Mouse (Mus musculus) midbrain, postnatal 0 days (tissue): ENCODE results near the gene Cmtm3. TPM values are rescaled to one million over a fixed set of nuclear protein-coding genes. Genes with fewer than 3 reads are reported as not detected.

Source experiments
- ATAC-seq: fragments of 200-750 bp; cut with Nextera tagmentation; 2 replicates; pipeline ENCODE4 v1.8.0; 2017; ENCODE audit warnings: moderate number of reproducible peaks, mild to moderate bottlenecking, moderate TSS enrichment, moderate library complexity; ENCODE audit not compliant: low FRiP score
- DNase-seq: peaks from one replicate; pipeline ENCODE4 v3.0.0-alpha.2; 2015; ENCODE audit warnings: low spot score
- H3K27ac ChIP-seq: fragments of 300-500 bp; sonication (generic); 2 replicates; pipeline ENCODE4 v1.5.1; 2014; ENCODE audit warnings: low read depth, mild to moderate bottlenecking, low read length, mixed read lengths
- H3K27me3 ChIP-seq: fragments of 300-500 bp; sonication (generic); 2 replicates; pipeline ENCODE4 v1.6.1; 2014; ENCODE audit warnings: low read length, control low read depth, mixed read lengths; ENCODE audit not compliant: insufficient read depth
- H3K36me3 ChIP-seq: fragments of 300-500 bp; sonication (generic); 2 replicates; pipeline ENCODE4 v1.6.1; 2014; ENCODE audit warnings: low read length, control low read depth, mixed read lengths; ENCODE audit not compliant: insufficient read depth
- H3K4me1 ChIP-seq: fragments of 300-500 bp; sonication (generic); 2 replicates; pipeline ENCODE4 v1.6.1; 2014; ENCODE audit warnings: mild to moderate bottlenecking, control low read depth, antibody characterized with exemption, low read length, mixed read lengths; ENCODE audit not compliant: insufficient read depth
- H3K4me2 ChIP-seq: fragments of 300-500 bp; sonication (generic); 2 replicates; pipeline ENCODE4 v1.6.1; 2014; ENCODE audit warnings: low read depth, mild to moderate bottlenecking, low read length, mixed read lengths; ENCODE audit not compliant: poor library complexity, severe bottlenecking
- H3K4me3 ChIP-seq: fragments of 300-500 bp; sonication (generic); 2 replicates; pipeline ENCODE4 v1.5.1; 2014; ENCODE audit warnings: low read depth, mild to moderate bottlenecking, low read length, moderate library complexity
- H3K9ac ChIP-seq: fragments of 300-500 bp; sonication (generic); replicated peaks from 2 replicates; pipeline ENCODE4 v1.6.1; 2014; ENCODE audit warnings: mild to moderate bottlenecking, low read length, moderate library complexity, mixed read lengths; ENCODE audit not compliant: poor library complexity, severe bottlenecking
- H3K9me3 ChIP-seq: fragments of 300-500 bp; sonication (generic); 2 replicates; pipeline ENCODE4 v1.6.1; 2016; ENCODE audit warnings: low read length, control low read depth
- CTCF ChIP-seq: IDR thresholded peaks from 2 replicates; pipeline ENCODE4 v1.5.1; 2016; ENCODE audit warnings: antibody characterized with exemption, mild to moderate bottlenecking
- WGBS: fragments of 180-500 bp; shearing (Covaris S2); extraction: QIAGEN DNeasy Blood & Tissue Kit; methylation state at CpG from one replicate; pipeline ENCODE4 v1.1.7; 2014; 5-methylcytosine and 5-hydroxymethylcytosine counted together
- polyA plus RNA-seq: library from polyadenylated mRNA; unstranded; fragments of >200 nt; fragmentation: Nextera tagmentation; extraction: Ambion mirVana; gene quantifications from 2 replicates; pipeline ENCODE4 v1.2.1, GENCODE M21; 2015
- total RNA-seq: library from RNA; depleted of rRNA; stranded (reverse); fragments of >200 nt; gene quantifications from 2 replicates; pipeline ENCODE4 v1.2.3, GENCODE M21; 2014; rRNA removed

Cmtm3 gene
- total and polyA plus RNA-seq, 2 experiments from 2014 or later = 26.0 to 32.1 TPM

GRCm38 (mm10) chr8:104393139-104393538 lies 53.9 kb downstream of the Cmtm3 start:
- WGBS = 95% methylated on average over 6 of the region's 7 CpGs
- H3K9ac ChIP-seq = no peak overlapping the region
- H3K4me1 ChIP-seq = peaks cover 3% of the 10 kb centered on the region; the same call in 1 of the 2 replicates
- no peaks in the 10 kb centered on the region for H3K27me3 ChIP-seq
- H3K27ac ChIP-seq = no peak overlapping the region
- H3K4me3 ChIP-seq = peak overlapping the region; percentile 92; the same call in 1 of the 2 replicates
- H3K36me3 ChIP-seq = no peaks in the 10 kb centered on the region
- ATAC-seq (no peak), DNase-seq (no peak)
- H3K9me3 ChIP-seq = no peaks in the 10 kb centered on the region
- no peak overlapping the region for H3K4me2 ChIP-seq
- no peak for TF ChIP-seq CTCF

GRCm38 (mm10) chr8:104393767-104394166 lies 54.6 kb downstream of the Cmtm3 start:
- 0 out of 2 replicates have a peak overlapping the region, but pooled peaks have one; percentile 96 for H3K9ac ChIP-seq
- H3K4me3 ChIP-seq = peak overlapping the region; percentile 92; the same call in 1 of the 2 replicates
- WGBS = 75% methylated on average over 6 of the region's 6 CpGs

GRCm38 (mm10) chr8:104394801-104395702 lies 55.8 kb downstream of the Cmtm3 start:
- WGBS = under 1% methylated on average over 57 of the region's 82 CpGs
- DNase-seq = peak; percentile 60
- peak overlapping the region; percentile 78 for H3K27ac ChIP-seq

More at GRCm38 (mm10) chr8:104393767-104394166, 54.6 kb downstream of the Cmtm3 start:
- no peaks in the 10 kb centered on the region for H3K36me3 ChIP-seq
- ATAC-seq (no peak), DNase-seq (no peak)
- no peak overlapping the region for H3K27ac ChIP-seq
- no peaks in the 10 kb centered on the region for H3K9me3 ChIP-seq
- peaks cover 3% of the 10 kb centered on the region; the same call in 1 of the 2 replicates for H3K4me1 ChIP-seq
- H3K4me2 ChIP-seq = peak overlapping the region; percentile 84
- H3K27me3 ChIP-seq = no peaks in the 10 kb centered on the region
- no peak for TF ChIP-seq CTCF

GRCm38 (mm10) chr8:104395703-104396357 lies 56.6 kb downstream of the Cmtm3 start, which contains the start of gene Cmtm4:
Cmtm4 (minus strand) TSS chr8:104395807.
- Histone ChIP-seq H3K9me3 (no peaks in the 10 kb centered on the region), H3K36me3 (no peaks in the 10 kb centered on the region), H3K27ac (peak within 1 kb of the TSS; percentile 78), H3K27me3 (no peaks in the 10 kb centered on the region), H3K4me2 (peak within 1 kb of the TSS; percentile 84), H3K4me3 (peak within 1 kb of the TSS; percentile 92), H3K9ac (peak within 1 kb of the TSS; percentile 96), H3K4me1 (peaks cover 3% of the 10 kb centered on the region; the same call in 1 of the 2 replicates)
- no peak for TF ChIP-seq CTCF
- WGBS = 6% methylated on average over 24 of the region's 54 CpGs
- peak; percentile 76 for ATAC-seq
- peak; percentile 66 for DNase-seq

More at GRCm38 (mm10) chr8:104394801-104395702, 55.8 kb downstream of the Cmtm3 start:
- Histone ChIP-seq H3K4me3 (peak overlapping the region; percentile 92), H3K36me3 (no peaks in the 10 kb centered on the region), H3K9me3 (no peaks in the 10 kb centered on the region), H3K9ac (peak overlapping the region; percentile 96), H3K4me2 (peak overlapping the region; percentile 84), H3K27me3 (no peaks in the 10 kb centered on the region), H3K4me1 (peaks cover 3% of the 10 kb centered on the region; the same call in 1 of the 2 replicates)
- TF ChIP-seq CTCF = no peak
- peak; percentile 80 for ATAC-seq

Other genes starting within 250 kb of the Cmtm3 start
- gene Cdh5, start 237.8 kb upstream of the Cmtm3 start, total RNA-seq = 18.6 and 22.0 TPM in 2 replicates
- gene Cdh5, start 237.8 kb upstream of the Cmtm3 start, polyA plus RNA-seq = 8.6 and 9.7 TPM in 2 replicates
- 30.6 and 34.9 TPM in 2 replicates for gene Bean1, start 169.0 kb upstream of the Cmtm3 start, total RNA-seq
- 10.9 and 11.4 TPM in 2 replicates for gene Bean1, start 169.0 kb upstream of the Cmtm3 start, polyA plus RNA-seq
- 36.6 and 45.8 TPM in 2 replicates for gene Tk2, start 90.9 kb upstream of the Cmtm3 start, total RNA-seq
- 42.1 and 48.1 TPM in 2 replicates for gene Tk2, start 90.9 kb upstream of the Cmtm3 start, polyA plus RNA-seq
- gene Cklf, start 88.5 kb upstream of the Cmtm3 start, total RNA-seq = 21.5 and 21.7 TPM in 2 replicates
- gene Cklf, start 88.5 kb upstream of the Cmtm3 start, polyA plus RNA-seq = 29.6 and 31.3 TPM in 2 replicates
- not detected in 2 replicates for gene Cmtm2a, start 46.2 kb upstream of the Cmtm3 start, total RNA-seq
- gene Cmtm2a, start 46.2 kb upstream of the Cmtm3 start, polyA plus RNA-seq = not detected in 2 replicates
- gene Gm45711, start 29.3 kb upstream of the Cmtm3 start, total RNA-seq = not detected in 2 replicates
- gene Gm45711, start 29.3 kb upstream of the Cmtm3 start, polyA plus RNA-seq = not detected in 2 replicates
- not detected in 2 replicates for gene Cmtm1, start 29.3 kb upstream of the Cmtm3 start, total RNA-seq
- gene Cmtm1, start 29.3 kb upstream of the Cmtm3 start, polyA plus RNA-seq = not detected in 2 replicates
- not detected in 2 replicates for gene Gm11020, start 17.8 kb upstream of the Cmtm3 start, total RNA-seq
- not detected in 2 replicates for gene Gm11020, start 17.8 kb upstream of the Cmtm3 start, polyA plus RNA-seq
- not detected in 2 replicates for gene Cmtm2b, start 17.2 kb upstream of the Cmtm3 start, total RNA-seq
- not detected in 2 replicates for gene Cmtm2b, start 17.2 kb upstream of the Cmtm3 start, polyA plus RNA-seq
- 38.7 and 39.8 TPM in 2 replicates for gene Cmtm4, start 56.4 kb downstream of the Cmtm3 start, total RNA-seq
- 2.5 and 2.7 TPM in 2 replicates for gene Cmtm4, start 56.4 kb downstream of the Cmtm3 start, polyA plus RNA-seq
- gene Dync1li2, start 103.6 kb downstream of the Cmtm3 start, total RNA-seq = 80.5 and 106 TPM in 2 replicates
- gene Dync1li2, start 103.6 kb downstream of the Cmtm3 start, polyA plus RNA-seq = 66.5 and 73.4 TPM in 2 replicates
- 0.71 and 0.85 TPM in 2 replicates for gene Terb1, start 170.5 kb downstream of the Cmtm3 start, total RNA-seq
- gene Terb1, start 170.5 kb downstream of the Cmtm3 start, polyA plus RNA-seq = 0.68 and 0.81 TPM in 2 replicates
- 48.1 and 71.7 TPM in 2 replicates for gene Nae1, start 195.2 kb downstream of the Cmtm3 start, total RNA-seq
- 107 and 108 TPM in 2 replicates for gene Nae1, start 195.2 kb downstream of the Cmtm3 start, polyA plus RNA-seq
- gene Car7, start 195.3 kb downstream of the Cmtm3 start, total RNA-seq = 1.6 and 2.8 TPM in 2 replicates
- gene Car7, start 195.3 kb downstream of the Cmtm3 start, polyA plus RNA-seq = 2.3 and 2.5 TPM in 2 replicates